Mouse (Mus musculus) cerebellum, adult (tissue): ENCODE measurements around the gene Dock1.

ENCODE experiments used
- ATAC-seq: cut with Nextera tagmentation; 2 replicates; pipeline ENCODE4 v1.9.2; 2017; ENCODE audit warnings: mild to moderate bottlenecking, moderate library complexity, mixed read lengths; ENCODE audit not compliant: insufficient number of reproducible peaks, low FRiP score, low TSS enrichment

Gene Dock1

DNA sequence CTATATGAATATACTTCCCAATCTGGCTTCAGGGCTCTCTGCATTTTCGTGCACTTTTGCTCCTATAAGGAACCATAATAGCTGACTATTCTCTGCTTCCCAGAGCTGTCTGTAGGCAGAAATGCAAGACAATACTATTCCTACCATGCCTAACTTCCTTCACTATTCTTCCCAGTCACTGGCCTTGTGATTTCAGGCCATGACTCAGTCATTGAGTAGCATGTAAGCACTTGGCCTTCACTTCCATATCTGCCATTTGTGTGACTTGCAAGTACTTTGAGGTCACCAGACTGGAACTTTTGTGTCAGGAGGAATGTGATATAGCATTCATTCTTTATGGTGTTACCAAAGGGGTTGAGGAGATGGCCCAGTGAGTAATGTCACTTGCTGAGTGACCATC lies 439.9 kb downstream of the Dock1 start:
- no peak for ATAC-seq

DNA sequence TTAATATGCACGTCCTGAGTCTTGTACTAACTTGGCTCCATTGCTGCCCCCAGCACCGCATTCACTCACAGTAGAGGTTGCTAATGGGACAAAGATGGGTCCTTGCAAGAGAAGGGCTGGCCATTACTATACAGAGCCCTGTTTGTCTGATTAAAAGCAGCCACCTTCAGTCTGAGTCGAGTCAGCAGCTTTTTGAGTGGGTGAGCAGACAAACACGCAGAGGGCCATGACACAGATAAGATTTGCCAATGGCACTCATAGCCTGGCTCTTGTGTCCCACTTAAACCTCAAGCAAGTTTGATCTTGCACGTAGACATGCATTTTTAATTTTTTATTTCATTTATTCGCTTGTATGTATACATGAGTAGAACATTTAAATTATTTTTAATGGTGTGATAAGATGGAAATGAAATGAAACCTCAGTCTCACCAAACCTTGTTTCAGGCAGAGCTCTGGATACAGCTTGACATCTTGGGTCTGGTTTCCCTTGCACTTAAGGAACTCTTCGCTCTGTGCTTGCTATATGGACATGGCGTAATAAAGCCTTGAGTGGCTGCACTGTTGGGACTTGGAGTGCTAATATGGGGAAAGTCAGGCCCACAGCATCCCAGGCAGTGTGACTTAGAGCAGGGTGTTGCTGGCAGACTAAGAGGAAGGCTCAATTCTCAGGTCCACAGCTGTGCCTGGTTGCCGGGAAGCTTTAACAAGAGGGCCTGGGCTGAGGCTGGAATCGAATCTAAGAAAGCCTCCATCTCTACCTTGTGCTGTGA lies 455.0 kb downstream of the Dock1 start:
- no peak for ATAC-seq

DNA sequence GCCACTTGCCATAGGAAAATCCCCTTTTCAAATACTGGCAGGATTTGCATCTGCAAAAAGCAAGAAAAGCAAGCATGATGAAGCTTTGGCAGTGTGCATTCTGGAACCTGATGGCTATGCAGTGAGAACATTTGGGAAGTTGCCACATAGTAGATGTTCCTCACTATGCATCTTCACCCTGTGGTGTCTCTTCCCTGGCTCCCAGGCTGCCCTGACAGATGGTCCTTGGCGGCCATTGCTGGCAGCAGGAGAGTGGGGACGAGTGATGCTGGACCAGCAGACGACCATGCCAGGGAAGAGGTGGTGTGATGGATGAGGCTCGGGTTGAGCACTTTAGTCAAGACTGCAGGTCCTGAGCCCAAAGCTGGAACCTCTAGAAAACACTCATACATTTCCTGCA lies 462.0 kb downstream of the Dock1 start:
- peak; percentile 65 for ATAC-seq

DNA sequence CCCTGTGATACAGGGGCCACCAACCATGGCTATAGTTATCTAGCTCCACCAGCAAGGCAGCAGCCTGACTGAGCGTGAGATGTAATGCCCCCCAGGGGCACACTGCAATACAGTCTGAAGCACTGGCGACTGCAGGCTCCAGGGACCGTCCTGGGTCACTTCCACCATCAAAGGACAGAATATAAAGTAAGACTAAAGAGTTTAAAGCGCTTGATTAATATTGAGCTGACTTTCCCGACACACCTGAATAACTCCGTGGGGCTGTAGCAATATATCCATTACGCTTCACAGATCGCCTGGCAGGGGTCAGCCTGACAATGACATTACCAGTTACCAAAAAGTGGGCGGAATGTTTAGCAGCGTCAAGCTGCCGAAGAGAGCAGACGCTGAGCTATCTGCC lies 464.2 kb downstream of the Dock1 start:
- ATAC-seq: no peak

DNA sequence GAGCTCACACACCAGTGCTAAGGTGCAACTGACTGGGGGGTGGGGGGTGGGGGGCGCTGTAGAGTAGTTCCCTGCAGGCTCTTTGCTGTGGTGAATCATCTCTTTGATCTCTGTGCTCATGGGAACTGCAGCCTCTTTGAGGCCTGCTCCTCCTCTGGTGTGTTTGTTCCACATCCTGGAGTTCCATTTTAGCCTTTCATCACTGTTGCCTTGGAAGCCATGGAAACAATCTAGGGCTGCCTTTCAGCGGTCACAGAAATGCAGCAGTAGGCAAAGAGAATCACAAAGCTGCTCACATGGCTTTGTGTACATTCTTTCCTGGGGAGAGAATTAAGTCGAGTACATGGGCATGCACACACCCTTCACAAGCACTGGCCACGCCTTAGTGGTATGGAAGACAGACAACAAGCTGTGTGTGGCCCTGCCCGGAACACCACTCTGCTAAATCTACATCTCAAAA lies 468.7 kb downstream of the Dock1 start:
- no peak for ATAC-seq

DNA sequence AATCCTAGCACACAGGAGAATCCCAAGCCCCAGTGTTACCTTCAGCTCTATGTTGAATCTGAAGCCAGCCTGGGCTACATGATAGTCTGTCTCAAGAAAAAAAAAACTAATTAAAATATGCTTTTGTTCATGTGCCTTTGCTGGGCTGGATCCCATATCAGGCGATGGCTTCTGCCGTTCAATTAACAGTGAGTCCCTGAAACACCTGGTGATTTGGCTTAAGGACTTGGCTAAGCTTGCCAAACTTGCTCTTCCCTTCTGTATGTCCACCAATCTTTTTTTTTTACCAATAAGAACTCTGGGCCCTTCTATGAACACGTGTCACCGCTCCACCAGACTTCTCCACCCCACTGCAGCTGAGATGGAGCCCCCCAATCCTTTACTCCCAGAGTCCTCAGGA lies 474.3 kb downstream of the Dock1 start:
- no peak for ATAC-seq

DNA sequence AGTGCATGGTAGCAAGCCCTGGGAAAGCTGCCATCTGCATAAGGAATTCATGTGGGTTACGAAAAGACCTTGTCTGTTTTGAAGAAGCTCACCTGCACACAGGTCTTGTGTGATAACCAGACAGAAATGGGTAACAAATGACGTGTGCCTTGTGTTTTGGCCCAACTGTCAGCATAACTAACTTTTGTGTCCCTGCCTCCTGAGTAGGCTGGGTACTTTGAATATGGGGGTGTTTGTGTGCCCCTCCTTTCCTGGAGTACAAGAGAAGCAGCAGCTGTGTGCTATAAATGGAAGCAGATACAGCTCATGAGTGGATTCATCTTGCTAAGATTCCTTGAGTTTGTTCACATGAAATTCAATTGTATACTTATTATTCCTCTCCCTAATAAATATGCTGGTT lies 480.5 kb downstream of the Dock1 start:
- ATAC-seq: no peak

DNA sequence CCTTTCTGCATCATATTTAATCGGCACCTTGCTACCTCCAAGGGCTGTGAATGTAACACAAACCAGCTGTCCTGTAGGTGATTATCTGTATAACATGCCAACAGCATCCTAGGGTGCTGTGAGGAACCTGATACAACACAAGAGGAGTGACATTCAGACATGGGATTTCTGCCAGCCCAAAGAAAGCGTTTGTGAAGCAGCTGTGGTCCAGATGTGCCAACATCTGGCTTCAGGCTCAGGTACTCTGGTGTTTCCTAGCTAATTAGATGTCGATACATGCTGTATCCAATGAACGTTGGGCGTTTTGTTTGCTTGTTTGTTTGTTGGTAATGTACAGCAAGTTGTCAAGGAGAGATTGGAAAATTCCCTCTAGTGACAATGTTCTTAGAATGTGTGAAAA lies 487.1 kb downstream of the Dock1 start:
- ATAC-seq: no peak

DNA sequence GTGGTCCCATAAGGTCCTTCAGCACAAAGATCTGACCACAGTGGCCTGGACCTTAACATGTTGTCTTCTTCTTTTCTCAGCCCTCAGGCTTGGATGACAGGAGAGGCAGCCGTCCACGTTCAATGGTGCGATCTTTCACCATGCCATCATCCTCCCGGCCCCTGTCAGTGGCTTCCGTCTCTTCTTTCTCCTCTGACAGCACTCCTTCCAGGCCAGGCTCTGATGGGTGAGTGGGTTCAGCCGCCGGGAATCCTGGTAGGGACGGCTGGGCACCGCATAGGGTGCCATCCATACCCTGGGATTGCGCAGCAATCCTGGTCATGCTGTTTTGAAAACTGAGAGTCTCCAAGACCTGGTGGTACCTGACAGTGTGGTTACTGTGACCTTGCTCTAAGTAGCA lies 487.9 kb downstream of the Dock1 start:
- ATAC-seq: no peak

DNA sequence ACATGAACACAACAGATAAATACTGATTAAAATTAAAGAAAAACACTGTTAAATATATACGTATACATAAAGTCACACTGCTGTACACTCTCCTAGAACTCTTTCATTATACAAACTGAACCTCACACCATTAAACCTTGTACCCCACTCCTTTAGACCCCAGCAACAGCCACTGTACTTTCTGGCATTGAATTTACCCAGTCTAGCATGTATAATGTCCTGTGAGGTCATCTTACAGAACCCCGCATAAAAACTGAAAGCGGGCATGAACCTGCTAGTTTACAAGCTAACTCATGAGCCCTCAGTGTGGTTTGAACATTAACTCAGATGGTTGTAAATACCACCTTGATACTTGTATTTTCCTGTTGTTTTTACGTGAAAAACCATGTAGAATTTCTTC lies 489.2 kb downstream of the Dock1 start:
- no peak for ATAC-seq

DNA sequence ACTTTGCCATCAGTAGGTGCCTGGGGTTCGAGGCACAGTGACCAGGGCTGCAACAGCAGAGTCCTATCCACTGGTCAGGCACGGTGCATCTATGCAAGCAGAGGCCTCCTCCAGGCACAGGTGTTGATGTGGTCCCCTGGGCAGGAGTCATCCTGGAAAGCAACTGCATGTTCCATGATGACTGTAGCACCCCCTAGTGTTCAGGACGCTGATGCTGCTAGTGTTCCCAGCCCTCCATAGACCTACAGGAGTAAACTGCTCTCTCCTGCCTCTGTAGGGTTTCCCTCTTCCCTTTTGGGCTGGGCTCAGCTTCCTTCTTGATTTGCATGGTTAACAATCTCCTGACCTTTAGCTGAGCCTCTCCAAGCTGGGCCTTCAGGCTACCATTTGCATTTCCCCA lies 494.7 kb downstream of the Dock1 start:
- ATAC-seq: 0 out of 2 replicates have a peak, but pooled peaks have one; percentile 32

DNA sequence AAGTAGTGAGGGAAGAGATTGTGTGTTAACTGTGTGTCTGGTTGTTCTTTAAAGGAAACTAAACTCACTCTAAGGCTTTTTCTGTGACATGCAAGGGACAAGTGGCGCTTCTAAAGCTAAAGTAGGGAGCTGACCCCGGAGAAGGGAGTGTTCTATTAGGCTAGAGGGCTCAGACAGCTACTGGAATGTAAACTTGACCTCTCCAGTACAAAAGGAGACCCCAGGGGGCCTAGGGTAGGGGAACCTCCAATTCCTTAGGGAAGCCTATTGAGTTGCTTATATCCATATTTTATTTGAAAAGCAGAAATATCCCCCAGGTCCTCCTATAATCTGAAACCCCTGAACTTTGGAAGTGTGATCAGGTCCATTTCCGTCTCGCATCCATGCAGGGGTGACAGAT lies 499.5 kb downstream of the Dock1 start:
- ATAC-seq: no peak

DNA sequence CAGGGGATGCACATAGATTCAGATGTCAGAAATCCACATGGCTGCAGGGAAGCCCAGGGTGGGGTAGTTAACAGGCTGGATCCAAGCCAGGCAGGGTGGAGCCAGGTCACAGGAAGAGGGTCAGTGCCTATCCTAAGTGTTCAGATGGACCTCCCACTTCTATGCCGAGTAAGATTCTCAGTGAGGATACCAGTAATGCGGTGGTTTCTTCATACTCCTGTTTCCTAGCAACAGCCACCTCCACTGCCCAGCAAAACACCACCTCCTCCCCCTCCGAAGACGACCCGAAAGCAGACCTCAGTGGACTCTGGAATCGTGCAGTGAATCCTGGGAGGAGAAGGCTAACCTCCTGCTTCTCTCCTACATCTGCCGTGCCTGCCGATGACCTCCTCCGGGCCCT lies 501.8 kb downstream of the Dock1 start:
- ATAC-seq: no peak

DNA sequence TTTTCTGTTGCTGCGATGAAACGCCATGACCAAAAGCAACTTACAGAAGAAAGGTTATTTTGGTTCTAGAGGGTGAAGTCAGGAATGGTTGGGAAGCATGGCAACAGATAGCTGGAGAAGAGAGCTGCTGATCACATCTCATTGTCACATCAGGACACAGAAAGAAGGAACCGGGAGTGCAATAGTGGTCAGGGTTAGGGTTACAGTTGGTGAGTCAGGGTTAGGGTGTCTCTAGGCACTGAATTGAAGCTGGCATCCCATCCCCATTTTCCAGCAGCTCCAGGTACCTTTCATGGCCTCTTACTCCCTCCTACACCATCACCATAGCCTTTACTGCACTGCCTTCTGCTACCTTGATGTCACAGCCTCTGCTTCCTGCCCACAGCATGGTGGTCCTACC lies 523.7 kb downstream of the Dock1 start:
- ATAC-seq: no peak

DNA sequence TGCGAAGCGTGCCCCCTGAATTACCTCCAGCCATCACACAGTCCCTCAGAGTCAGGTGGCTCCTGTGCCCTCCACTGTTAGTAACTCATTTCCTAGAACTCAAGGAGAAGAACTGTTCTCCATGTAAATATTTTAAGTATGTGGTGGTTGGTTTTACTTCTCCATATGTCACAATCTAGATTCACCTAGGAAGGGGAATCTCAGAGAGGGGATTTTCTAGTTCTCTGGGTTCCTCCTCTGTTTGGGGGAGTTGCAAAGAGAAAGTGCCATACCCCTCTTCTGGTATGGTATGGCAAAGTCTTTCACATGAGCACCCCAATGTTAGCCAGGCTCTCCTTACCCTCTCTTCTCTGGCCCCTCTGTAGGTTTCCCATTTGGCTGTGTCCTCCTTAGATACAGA lies 525.2 kb downstream of the Dock1 start:
- ATAC-seq: no peak

DNA sequence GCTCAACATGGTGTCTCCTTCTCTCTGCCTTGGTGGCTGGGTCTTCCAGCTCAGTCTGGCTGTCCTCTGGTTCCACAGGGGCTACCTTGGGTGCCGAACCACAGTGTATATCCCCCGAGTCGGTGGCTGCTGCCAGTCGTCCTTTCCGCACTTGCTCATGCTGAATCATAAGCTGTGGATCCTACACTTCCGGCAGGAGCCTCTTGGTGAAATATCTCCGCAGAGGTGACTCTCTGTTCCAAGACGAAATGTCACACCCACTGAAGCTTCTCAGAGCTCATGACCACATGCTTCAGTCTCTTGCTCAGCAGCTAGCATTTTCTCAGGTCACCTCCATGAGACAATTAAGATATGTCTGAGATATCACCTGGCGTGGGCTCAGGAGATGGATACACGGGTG lies 526.4 kb downstream of the Dock1 start:
- no peak for ATAC-seq

DNA sequence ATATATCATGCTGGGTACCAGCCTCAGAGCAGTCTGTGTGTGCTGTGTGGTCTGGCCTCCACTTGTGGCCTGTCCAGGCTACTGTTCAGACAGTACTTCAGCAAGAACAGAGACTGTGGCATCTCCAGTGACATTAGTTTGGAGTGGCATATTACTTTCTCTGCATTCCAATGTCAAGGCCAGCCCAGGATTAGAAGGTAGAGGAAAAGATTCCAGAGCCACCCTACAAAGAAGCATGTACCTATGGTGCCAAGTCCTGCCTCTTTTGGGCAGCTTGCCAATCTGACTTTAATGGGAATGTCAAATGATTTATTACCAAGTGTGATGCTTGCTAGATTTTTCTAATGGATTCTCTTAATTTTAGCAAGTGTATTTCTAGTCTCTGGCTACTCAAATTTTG lies 533.5 kb downstream of the Dock1 start:
- no peak for ATAC-seq

DNA sequence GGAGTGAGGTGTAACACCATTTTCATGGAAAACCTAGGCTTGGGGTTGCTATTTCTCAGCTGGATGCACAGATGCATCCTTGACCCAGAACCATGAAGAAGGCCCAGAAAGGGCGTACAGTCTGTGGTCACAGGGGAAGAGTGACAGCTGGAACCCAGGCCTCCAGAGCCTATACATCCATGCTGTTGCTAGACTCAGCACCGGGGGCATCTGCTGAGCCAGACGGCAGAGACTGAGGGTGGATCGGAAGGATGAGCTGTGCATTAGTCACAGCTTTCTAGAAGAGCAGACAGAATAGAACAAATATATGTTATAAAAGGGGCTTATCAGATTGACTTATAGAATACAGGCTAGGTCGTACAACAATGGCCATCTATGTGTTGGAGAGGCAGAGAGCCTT lies 534.7 kb downstream of the Dock1 start:
- no peak for ATAC-seq

DNA sequence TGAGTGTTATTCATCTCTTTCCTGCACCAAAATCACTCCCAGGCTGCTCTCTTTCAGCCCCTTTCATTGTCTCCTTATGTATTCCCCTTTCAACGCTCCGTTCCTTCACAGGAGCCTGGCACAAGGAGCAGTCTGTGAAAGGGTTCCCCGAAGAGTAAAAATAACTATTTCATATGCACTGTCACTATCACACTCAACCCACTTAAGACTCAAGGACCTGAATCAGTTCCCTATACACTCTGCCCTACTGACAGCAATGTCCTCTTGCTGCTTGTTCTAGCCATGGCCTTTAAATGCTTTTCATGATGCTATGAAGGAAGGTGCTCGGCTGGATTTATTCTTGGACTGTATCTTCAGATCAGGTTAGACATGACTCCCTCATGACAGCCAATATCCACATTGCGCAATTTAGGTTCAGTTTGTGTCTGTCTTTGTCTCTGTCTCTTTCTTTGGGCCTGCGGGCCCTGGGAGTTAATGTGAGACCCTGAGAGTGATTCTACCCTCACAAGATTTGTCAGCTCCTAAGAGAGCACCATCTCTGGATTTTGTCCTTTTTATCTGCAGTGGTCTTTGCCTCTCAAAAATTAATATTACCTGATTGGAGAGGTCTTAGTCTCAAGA lies 538.6 kb downstream of the Dock1 start:
- no peak for ATAC-seq

DNA sequence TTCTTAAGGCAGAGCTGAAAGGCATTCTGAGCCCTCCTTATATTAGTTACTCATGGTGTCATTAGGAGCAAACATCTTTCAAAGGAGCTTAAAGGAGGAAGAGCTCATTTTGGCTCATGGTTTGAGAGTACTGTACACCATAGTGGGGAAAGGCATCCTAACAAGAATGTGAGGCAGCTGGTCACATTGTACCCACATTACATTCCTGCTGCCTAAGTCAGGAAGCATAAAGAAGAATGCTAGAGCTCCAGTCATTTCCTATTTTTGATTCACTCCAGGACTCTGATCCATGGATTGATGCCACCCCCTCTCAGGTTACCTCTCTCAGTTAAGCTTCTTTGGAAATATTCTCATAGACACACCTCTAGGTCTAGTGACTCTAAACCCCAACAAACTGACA lies 539.8 kb downstream of the Dock1 start:
- no peak for ATAC-seq

DNA sequence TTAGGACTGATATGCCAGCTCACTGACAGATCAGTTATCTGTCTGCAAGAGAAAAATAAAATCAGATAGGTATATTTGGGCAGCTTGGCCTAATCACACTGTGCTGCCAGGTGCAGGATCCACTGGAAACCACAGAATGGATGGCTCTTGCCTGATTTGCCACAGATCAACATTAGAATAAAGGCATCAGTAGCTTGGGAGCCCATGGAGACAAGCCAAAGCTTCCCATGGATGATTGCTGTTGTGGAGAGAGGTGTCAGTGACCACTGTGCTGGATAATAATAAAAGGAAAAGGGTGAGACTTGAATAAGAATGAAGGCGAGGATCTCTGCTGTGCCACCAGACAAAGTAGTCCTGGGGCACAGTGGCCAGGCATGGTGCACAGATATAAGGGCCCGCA lies 540.4 kb downstream of the Dock1 start:
- ATAC-seq: no peak

DNA sequence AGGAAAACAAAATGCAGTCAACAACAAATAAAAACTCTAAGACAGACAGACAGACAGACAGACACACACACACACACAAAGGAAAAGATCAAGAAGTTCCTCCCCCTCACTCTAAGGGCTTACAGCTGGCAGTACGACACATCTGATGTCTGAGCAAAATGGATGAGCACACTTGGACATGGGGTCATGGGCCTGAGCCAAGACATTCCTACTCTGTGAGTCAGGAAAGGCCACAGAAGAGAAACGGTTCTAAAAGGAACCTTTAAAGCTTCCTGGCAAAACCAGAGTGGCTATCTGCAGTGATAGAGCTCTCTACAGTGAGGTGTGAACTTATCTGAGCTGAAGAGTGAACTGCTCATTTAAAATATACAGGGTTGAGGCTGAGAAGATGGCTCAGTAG lies 542.1 kb downstream of the Dock1 start:
- ATAC-seq: no peak
